8 mouse cellular contexts compared by ENCODE assay signal in the genomic region with DNA sequence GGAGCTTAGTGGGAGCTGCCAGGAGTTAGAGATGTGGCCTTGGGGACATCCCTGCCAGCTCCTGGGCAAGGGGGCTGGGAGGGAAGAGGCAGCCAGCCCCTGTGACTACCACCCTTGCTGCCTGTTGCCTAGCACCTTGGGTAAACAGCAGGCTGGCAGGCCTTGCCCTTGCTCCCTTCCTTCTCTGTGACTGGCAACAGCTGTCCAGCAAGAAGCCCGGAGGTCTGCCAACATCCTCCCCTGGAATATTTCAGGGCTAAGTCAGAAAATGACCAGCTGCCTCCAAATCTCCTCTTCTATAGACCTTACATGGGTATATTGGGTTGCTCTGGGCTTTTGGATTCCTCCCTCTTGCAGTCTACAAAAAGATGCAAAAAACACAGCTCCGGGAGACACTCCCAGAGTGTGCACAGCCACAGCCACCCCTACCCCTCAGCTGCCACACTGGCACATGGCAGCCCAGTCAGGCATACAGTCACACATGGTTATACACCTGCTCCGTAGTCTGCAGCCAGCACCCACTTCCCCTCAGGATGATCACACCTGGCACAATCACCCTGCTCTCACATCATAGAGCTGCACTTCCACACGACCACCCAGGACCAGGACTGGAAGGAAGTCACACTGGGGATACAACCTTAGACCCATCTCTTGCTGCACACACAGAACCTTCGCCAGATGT. TPM values are rescaled to one million over a fixed set of nuclear protein-coding genes. Genes with fewer than 3 reads are reported as not detected.
DNase-seq lines count a peak whose midpoint lies in the region; ATAC-seq lines count a peak whose summit lies in the region.

No protein-coding gene starts in this region.

- peak overlapping the region; percentile 49; the same call in 1 of the 2 replicates for H3K4me3 ChIP-seq in embryonic facial prominence, embryonic 15.5 days (replicated peaks)
- H3K4me3 ChIP-seq in hindbrain, embryonic 10.5 days = peak overlapping the region; percentile 64
- H3K4me3 ChIP-seq in midbrain, embryonic 15.5 days = no peak overlapping the region

- 0 out of 2 replicates have a peak, but pooled peaks cover 8% of the 10 kb centered on the region for H3K27me3 ChIP-seq in embryonic facial prominence, embryonic 15.5 days
- H3K27me3 ChIP-seq in hindbrain, embryonic 10.5 days (ENCODE audit: insufficient read depth, poor library complexity, severe bottlenecking) = peaks cover 55% of the 10 kb centered on the region
- H3K27me3 ChIP-seq in midbrain, embryonic 15.5 days (replicated peaks) = peaks cover 8% of the 10 kb centered on the region

- H3K9me3 ChIP-seq in embryonic facial prominence, embryonic 15.5 days (replicated peaks) = no peaks in the 10 kb centered on the region
- no peaks in the 10 kb centered on the region for H3K9me3 ChIP-seq in hindbrain, embryonic 10.5 days
- no peaks in the 10 kb centered on the region for H3K9me3 ChIP-seq in midbrain, embryonic 15.5 days

- peak; percentile 8; the same call in 1 of the 2 replicates for ATAC-seq in embryonic facial prominence, embryonic 15.5 days (ENCODE audit: insufficient number of reproducible peaks, low FRiP score, low TSS enrichment, low read depth)
- ATAC-seq in midbrain, embryonic 15.5 days (replicated peaks) = no peak

- peak overlapping the region; percentile 51; the same call in 1 of the 2 replicates for H3K27ac ChIP-seq in embryonic facial prominence, embryonic 15.5 days (replicated peaks)
- no peak overlapping the region for H3K27ac ChIP-seq in hindbrain, embryonic 10.5 days
- H3K27ac ChIP-seq in midbrain, embryonic 15.5 days = no peak overlapping the region

- H3K4me2 ChIP-seq in embryonic facial prominence, embryonic 15.5 days (replicated peaks) = peak overlapping the region; percentile 83
- peak overlapping the region; percentile 95 for H3K4me2 ChIP-seq in midbrain, embryonic 15.5 days

- no peaks in the 10 kb centered on the region for H3K36me3 ChIP-seq in embryonic facial prominence, embryonic 15.5 days
- no peaks in the 10 kb centered on the region for H3K36me3 ChIP-seq in hindbrain, embryonic 10.5 days
- no peaks in the 10 kb centered on the region for H3K36me3 ChIP-seq in midbrain, embryonic 15.5 days (replicated peaks)

- no peak overlapping the region for H3K9ac ChIP-seq in embryonic facial prominence, embryonic 15.5 days
- H3K9ac ChIP-seq in midbrain, embryonic 15.5 days = no peak overlapping the region

- DNase-seq in cerebellum, postnatal 10 days = peak; percentile 65
- DNase-seq in cerebellum, adult 11 months = no peak
- DNase-seq in hindbrain, embryonic 10.5 days (ENCODE audit: low spot score) = no peak
- no peak for DNase-seq in embryo, embryonic 10.5 days (ENCODE audit: low spot score)
- no peak for DNase-seq in kidney, postnatal 14 days
- no peak for DNase-seq in T-cell, adult 2 months (ENCODE audit: low spot score)

- WGBS in embryonic facial prominence, embryonic 15.5 days = 48% methylated on average over 5 of the region's 5 CpGs
- 73% methylated on average over 5 of the region's 5 CpGs for WGBS in hindbrain, embryonic 10.5 days
- WGBS in midbrain, embryonic 15.5 days = 58% methylated on average over 5 of the region's 5 CpGs

- H3K4me1 ChIP-seq in embryonic facial prominence, embryonic 15.5 days = peaks cover 22% of the 10 kb centered on the region
- H3K4me1 ChIP-seq in hindbrain, embryonic 10.5 days (replicated peaks) = peaks cover 30% of the 10 kb centered on the region
- peaks cover 18% of the 10 kb centered on the region for H3K4me1 ChIP-seq in midbrain, embryonic 15.5 days

RNA-seq across cellular contexts. Expression of a gene that starts 1.3 kb away (rescaled TPM):
- polyA plus RNA-seq in embryonic facial prominence, embryonic 15.5 days (2015; fragmentation: Nextera tagmentation; extraction: Ambion mirVana) = 4.9 and 6.9 TPM in 2 replicates
- polyA plus RNA-seq in hindbrain, embryonic 10.5 days (2016; fragmentation: Nextera tagmentation; extraction: Ambion mirVana) = 0.37 and 0.63 TPM in 2 replicates
- 0.50 and 0.86 TPM in 2 replicates for polyA plus RNA-seq in midbrain, embryonic 15.5 days (2015; fragmentation: Nextera tagmentation; extraction: Ambion mirVana)

RNA-seq across cellular contexts. Expression of a gene that starts 24.9 kb away (rescaled TPM):
- 8.9 and 10.0 TPM in 2 replicates for polyA plus RNA-seq in embryonic facial prominence, embryonic 15.5 days (2015; fragmentation: Nextera tagmentation; extraction: Ambion mirVana)
- polyA plus RNA-seq in hindbrain, embryonic 10.5 days (2016; fragmentation: Nextera tagmentation; extraction: Ambion mirVana) = 3.0 and 3.7 TPM in 2 replicates
- 9.4 and 9.7 TPM in 2 replicates for polyA plus RNA-seq in midbrain, embryonic 15.5 days (2015; fragmentation: Nextera tagmentation; extraction: Ambion mirVana)

RNA-seq across cellular contexts. Expression of a gene that starts 49.0 kb away (rescaled TPM):
- 325 and 329 TPM in 2 replicates for polyA plus RNA-seq in embryonic facial prominence, embryonic 15.5 days (2015; fragmentation: Nextera tagmentation; extraction: Ambion mirVana)
- 470 and 520 TPM in 2 replicates for polyA plus RNA-seq in hindbrain, embryonic 10.5 days (2016; fragmentation: Nextera tagmentation; extraction: Ambion mirVana)
- polyA plus RNA-seq in midbrain, embryonic 15.5 days (2015; fragmentation: Nextera tagmentation; extraction: Ambion mirVana) = 260 and 271 TPM in 2 replicates

RNA-seq across cellular contexts. Expression of a gene that starts 49.4 kb away (rescaled TPM):
- polyA plus RNA-seq in embryonic facial prominence, embryonic 15.5 days (2015; fragmentation: Nextera tagmentation; extraction: Ambion mirVana) = 36.6 and 41.2 TPM in 2 replicates
- 45.4 and 54.7 TPM in 2 replicates for polyA plus RNA-seq in hindbrain, embryonic 10.5 days (2016; fragmentation: Nextera tagmentation; extraction: Ambion mirVana)
- polyA plus RNA-seq in midbrain, embryonic 15.5 days (2015; fragmentation: Nextera tagmentation; extraction: Ambion mirVana) = 19.9 and 21.1 TPM in 2 replicates

Comparison
In these comparisons a context has a peak if more than half of its experiments do, and no peak if none do; other contexts are left out.
1. DNase-seq: peak in cerebellum, postnatal 10 days (2 of 2); none in cerebellum, adult 11 months (single experiment), hindbrain, embryonic 10.5 days (single experiment), embryo, embryonic 10.5 days (single experiment), kidney, postnatal 14 days (single experiment) and T-cell, adult 2 months (single experiment).